Mouse (Mus musculus) spleen, postnatal 4 days (tissue): Measurements from ENCODE around the gene Crhbp.

Source experiments
- DNase-seq, 2 experiments: peaks; one replicate each; pipeline ENCODE4 v3.0.0; 2022; ENCODE audit warnings: low spot score in 2 of 2

The Crhbp gene

GRCm38 (mm10) chr13:95444824-95445223, at the start of gene Crhbp:
Crhbp (minus strand) TSS chr13:95444924.
- no peak for DNase-seq

- no peak for DNase-seq
These were observed 48.6 kb upstream of the Crhbp start for GRCm38 (mm10) chr13:95493296-95493695.

GRCm38 (mm10) chr13:95491327-95491726, 46.6 kb upstream of the Crhbp start:
- no peak for DNase-seq

- DNase-seq: no peak
These were observed 39.9 kb upstream of the Crhbp start for GRCm38 (mm10) chr13:95484664-95485063.

GRCm38 (mm10) chr13:95481428-95481827, 36.7 kb upstream of the Crhbp start:
- DNase-seq: peak; percentile 68 to 89

- DNase-seq: no peak
These were observed 34.1 kb upstream of the Crhbp start, which contains the start of gene S100z for GRCm38 (mm10) chr13:95478671-95479413. S100z (minus strand) TSS chr13:95478721.

GRCm38 (mm10) chr13:95477173-95477572, 32.4 kb upstream of the Crhbp start:
- DNase-seq: no peak

- DNase-seq: no peak
These were observed 30.4 kb upstream of the Crhbp start for GRCm38 (mm10) chr13:95475124-95475523.

- no peak for DNase-seq
These were observed 29.6 kb upstream of the Crhbp start for GRCm38 (mm10) chr13:95474294-95474693.

GRCm38 (mm10) chr13:95470970-95471369, 26.2 kb upstream of the Crhbp start:
- DNase-seq: peak in 1 of 2 experiments; percentile 28

GRCm38 (mm10) chr13:95451529-95451928, 6.8 kb upstream of the Crhbp start:
- DNase-seq: no peak

- DNase-seq: no peak
These were observed 6.0 kb upstream of the Crhbp start for GRCm38 (mm10) chr13:95450636-95451210.

- no peak for DNase-seq
These were observed 5.0 kb upstream of the Crhbp start for GRCm38 (mm10) chr13:95449730-95450129.

GRCm38 (mm10) chr13:95444291-95444690, 433 bp downstream of the Crhbp start:
- DNase-seq: no peak

GRCm38 (mm10) chr13:95443376-95444233, 1.1 kb downstream of the Crhbp start:
- no peak for DNase-seq

- no peak for DNase-seq
These were observed 1.8 kb downstream of the Crhbp start for GRCm38 (mm10) chr13:95442901-95443300.

- no peak for DNase-seq
These were observed 5.2 kb downstream of the Crhbp start for GRCm38 (mm10) chr13:95439569-95439968.

GRCm38 (mm10) chr13:95431760-95432159, 13.0 kb downstream of the Crhbp start:
- DNase-seq: no peak

GRCm38 (mm10) chr13:95427499-95427898, 17.2 kb downstream of the Crhbp start:
- DNase-seq: no peak

GRCm38 (mm10) chr13:95426421-95426820, 18.3 kb downstream of the Crhbp start:
- DNase-seq: no peak

GRCm38 (mm10) chr13:95425484-95425883, 19.2 kb downstream of the Crhbp start:
- no peak for DNase-seq

GRCm38 (mm10) chr13:95424932-95425331, 19.8 kb downstream of the Crhbp start:
- no peak for DNase-seq
